ENCODE assay signal across 18 mouse cellular contexts in genomic region chr3:28658349-28658748, GRCm38 (mm10). TPM values are rescaled to one million over a fixed set of nuclear protein-coding genes. Genes with fewer than 3 reads are reported as not detected.
DNase-seq lines count a peak whose midpoint lies in the region; ATAC-seq and TF ChIP-seq lines count a peak whose summit lies in the region.
"Had no signal": no experiment of that assay in that cellular context is flagged by ENCODE, and none has a peak within 500 bp of the region (broad histone marks: within the 10 kb centered on the region; RNA-seq: fewer than 3 reads in every experiment).

No protein-coding gene starts in this region.

- peak; percentile 40; the same call in 1 of the 2 replicates for TF ChIP-seq CTCF in hindbrain, postnatal 0 days (IDR thresholded peaks at IDR 0.05; ENCODE audit: low read depth)
- TF ChIP-seq CTCF in midbrain, postnatal 0 days (IDR thresholded peaks at IDR 0.05), result peak; percentile 32; the same call in 1 of the 2 replicates
- TF ChIP-seq CTCF in stomach, postnatal 0 days (IDR thresholded peaks at IDR 0.05; ENCODE audit: low read depth), result peak; percentile 34

- H3K4me1 ChIP-seq in hindbrain, postnatal 0 days (ENCODE audit: insufficient read depth, low read length), result no peaks in the 10 kb centered on the region
- H3K4me1 ChIP-seq in hindbrain, embryonic 11.5 days (replicated peaks; ENCODE audit: control insufficient read depth, insufficient read depth, low read length), result no peaks in the 10 kb centered on the region
- H3K4me1 ChIP-seq in midbrain, postnatal 0 days (ENCODE audit: insufficient read depth, low read length), result no peaks in the 10 kb centered on the region
- H3K4me1 ChIP-seq in midbrain, embryonic 15.5 days, result no peaks in the 10 kb centered on the region
- H3K4me1 ChIP-seq in kidney, embryonic 16.5 days (ENCODE audit: insufficient read depth, low read length), result no peaks in the 10 kb centered on the region
- no peaks in the 10 kb centered on the region for H3K4me1 ChIP-seq in stomach, postnatal 0 days (replicated peaks; ENCODE audit: control insufficient read depth, insufficient read depth)
- H3K4me1 ChIP-seq: heart, embryonic 12.5 days; lung, embryonic 15.5 days had no signal

- WGBS in hindbrain, postnatal 0 days, result 43% methylated on average over 1 of the region's 1 CpGs
- 44% methylated on average over 1 of the region's 1 CpGs for WGBS in hindbrain, embryonic 11.5 days
- WGBS in midbrain, postnatal 0 days, result 36% methylated on average over 1 of the region's 1 CpGs
- WGBS in midbrain, embryonic 15.5 days, result 41% methylated on average over 1 of the region's 1 CpGs
- WGBS in kidney, embryonic 16.5 days, result 33% methylated on average over 1 of the region's 1 CpGs
- WGBS in stomach, postnatal 0 days, result 55% methylated on average over 1 of the region's 1 CpGs

- no peak for ATAC-seq in hindbrain, postnatal 0 days
- no peak for ATAC-seq in hindbrain, embryonic 11.5 days (ENCODE audit: low FRiP score)
- ATAC-seq in midbrain, postnatal 0 days (ENCODE audit: low FRiP score), result no peak
- no peak; the same call in 1 of the 2 replicates for ATAC-seq in midbrain, embryonic 15.5 days (replicated peaks)
- peak; percentile 95 for ATAC-seq in kidney, embryonic 16.5 days (ENCODE audit: low FRiP score, low TSS enrichment)
- ATAC-seq in stomach, postnatal 0 days (ENCODE audit: low FRiP score, low TSS enrichment), result no peak
- ATAC-seq: intestine, embryonic 16.5 days had no signal

- peak; percentile 21 for DNase-seq in hindbrain, postnatal 0 days (ENCODE audit: low spot score)
- DNase-seq in hindbrain, embryonic 11.5 days (ENCODE audit: low spot score), result no peak
- DNase-seq in midbrain, postnatal 0 days (ENCODE audit: low spot score), result peak; percentile 15
- no peak for DNase-seq in stomach, postnatal 0 days (ENCODE audit: low spot score)
- DNase-seq in heart, adult 18-20 months, result no peak
- no peak for DNase-seq in thymus, postnatal 25 days
- DNase-seq: cerebellum, adult 9-10 months; gastrocnemius, postnatal 10 days; right cerebral cortex, postnatal 14 days had no signal

- no peak overlapping the region for H3K4me2 ChIP-seq in hindbrain, postnatal 0 days (ENCODE audit: low read depth, low read length)
- no peak overlapping the region for H3K4me2 ChIP-seq in hindbrain, embryonic 11.5 days (replicated peaks; ENCODE audit: low read depth, low read length)
- H3K4me2 ChIP-seq in midbrain, postnatal 0 days (ENCODE audit: low read depth, low read length, poor library complexity, severe bottlenecking), result no peak overlapping the region
- no peak overlapping the region for H3K4me2 ChIP-seq in midbrain, embryonic 15.5 days
- H3K4me2 ChIP-seq in kidney, embryonic 16.5 days (replicated peaks; ENCODE audit: low read depth, low read length), result no peak overlapping the region
- H3K4me2 ChIP-seq in stomach, postnatal 0 days (replicated peaks; ENCODE audit: low read depth), result no peak overlapping the region
- H3K4me2 ChIP-seq: heart, embryonic 12.5 days; lung, embryonic 15.5 days had no signal

- peaks cover 49% of the 10 kb centered on the region for H3K36me3 ChIP-seq in hindbrain, postnatal 0 days (ENCODE audit: insufficient read depth, low read length)
- H3K36me3 ChIP-seq in hindbrain, embryonic 11.5 days (ENCODE audit: control insufficient read depth, insufficient read depth, low read length), result no peaks in the 10 kb centered on the region
- peaks cover 35% of the 10 kb centered on the region for H3K36me3 ChIP-seq in midbrain, postnatal 0 days (ENCODE audit: insufficient read depth, low read length)
- peaks cover 26% of the 10 kb centered on the region for H3K36me3 ChIP-seq in midbrain, embryonic 15.5 days (replicated peaks)
- no peaks in the 10 kb centered on the region for H3K36me3 ChIP-seq in kidney, embryonic 16.5 days (ENCODE audit: insufficient read depth, low read length)
- no peaks in the 10 kb centered on the region for H3K36me3 ChIP-seq in stomach, postnatal 0 days (ENCODE audit: control insufficient read depth, insufficient read depth, low read length)
- H3K36me3 ChIP-seq: forebrain, embryonic 10.5 days; lung, embryonic 15.5 days had no signal

- H3K9ac ChIP-seq in hindbrain, postnatal 0 days (replicated peaks; ENCODE audit: low read length), result no peak overlapping the region
- H3K9ac ChIP-seq in hindbrain, embryonic 11.5 days (ENCODE audit: low read depth, low read length), result no peak overlapping the region
- H3K9ac ChIP-seq in midbrain, postnatal 0 days (replicated peaks; ENCODE audit: low read length, poor library complexity, severe bottlenecking), result no peak overlapping the region
- no peak overlapping the region for H3K9ac ChIP-seq in midbrain, embryonic 15.5 days
- H3K9ac ChIP-seq in kidney, embryonic 16.5 days (replicated peaks; ENCODE audit: low read length), result no peak overlapping the region
- H3K9ac ChIP-seq in stomach, postnatal 0 days (ENCODE audit: low read length), result no peak overlapping the region
- H3K9ac ChIP-seq: heart, embryonic 12.5 days; lung, embryonic 15.5 days had no signal

- H3K27me3 ChIP-seq in hindbrain, postnatal 0 days (ENCODE audit: insufficient read depth, low read length), result no peaks in the 10 kb centered on the region
- H3K27me3 ChIP-seq in hindbrain, embryonic 11.5 days (ENCODE audit: control insufficient read depth, insufficient read depth, low read length), result no peaks in the 10 kb centered on the region
- H3K27me3 ChIP-seq in midbrain, postnatal 0 days (ENCODE audit: insufficient read depth, low read length), result no peaks in the 10 kb centered on the region
- H3K27me3 ChIP-seq in midbrain, embryonic 15.5 days (replicated peaks), result no peaks in the 10 kb centered on the region
- no peaks in the 10 kb centered on the region for H3K27me3 ChIP-seq in kidney, embryonic 16.5 days (ENCODE audit: insufficient read depth, low read length)
- no peaks in the 10 kb centered on the region for H3K27me3 ChIP-seq in stomach, postnatal 0 days (ENCODE audit: control insufficient read depth, insufficient read depth, low read length)
- H3K27me3 ChIP-seq: heart, embryonic 12.5 days; lung, embryonic 15.5 days had no signal

- H3K4me3 ChIP-seq in hindbrain, postnatal 0 days (ENCODE audit: low read length), result no peak overlapping the region
- H3K4me3 ChIP-seq in hindbrain, embryonic 11.5 days (ENCODE audit: low read depth, low read length), result no peak overlapping the region
- no peak overlapping the region for H3K4me3 ChIP-seq in midbrain, postnatal 0 days (ENCODE audit: low read depth, low read length)
- no peak overlapping the region for H3K4me3 ChIP-seq in midbrain, embryonic 15.5 days
- H3K4me3 ChIP-seq in kidney, embryonic 16.5 days (ENCODE audit: low read length), result no peak overlapping the region
- no peak overlapping the region for H3K4me3 ChIP-seq in stomach, postnatal 0 days (ENCODE audit: low read depth, low read length)
- H3K4me3 ChIP-seq: forebrain, embryonic 10.5 days; heart, embryonic 12.5 days; lung, embryonic 15.5 days had no signal

- no peaks in the 10 kb centered on the region for H3K9me3 ChIP-seq in hindbrain, postnatal 0 days (ENCODE audit: low read length)
- no peaks in the 10 kb centered on the region for H3K9me3 ChIP-seq in hindbrain, embryonic 11.5 days (ENCODE audit: control insufficient read depth, low read length)
- no peaks in the 10 kb centered on the region for H3K9me3 ChIP-seq in midbrain, postnatal 0 days (ENCODE audit: low read length)
- no peaks in the 10 kb centered on the region for H3K9me3 ChIP-seq in midbrain, embryonic 15.5 days
- H3K9me3 ChIP-seq in kidney, embryonic 16.5 days (ENCODE audit: low read length), result no peaks in the 10 kb centered on the region
- H3K9me3 ChIP-seq in stomach, postnatal 0 days (ENCODE audit: control insufficient read depth, low read length), result no peaks in the 10 kb centered on the region
- H3K9me3 ChIP-seq: forebrain, embryonic 10.5 days; heart, embryonic 12.5 days; lung, embryonic 15.5 days had no signal

- no peak for TF ChIP-seq EP300 in stomach, postnatal 0 days (optimal IDR thresholded peaks at IDR 0.05)

- H3K27ac ChIP-seq in hindbrain, postnatal 0 days, result no peak overlapping the region
- no peak overlapping the region for H3K27ac ChIP-seq in hindbrain, embryonic 11.5 days (ENCODE audit: low read depth, low read length)
- no peak overlapping the region for H3K27ac ChIP-seq in midbrain, postnatal 0 days (ENCODE audit: low read depth, low read length)
- no peak overlapping the region for H3K27ac ChIP-seq in midbrain, embryonic 15.5 days
- no peak overlapping the region for H3K27ac ChIP-seq in kidney, embryonic 16.5 days (ENCODE audit: low read length)
- H3K27ac ChIP-seq in stomach, postnatal 0 days (replicated peaks), result no peak overlapping the region
- H3K27ac ChIP-seq: forebrain, embryonic 10.5 days; lung, embryonic 15.5 days had no signal

RNA-seq across cellular contexts. Expression of gene Slc2a2, which starts 39.4 kb away (rescaled TPM):
- total RNA-seq in hindbrain, postnatal 0 days (2014; rRNA removed), result not detected in 2 replicates
- polyA plus RNA-seq in hindbrain, postnatal 0 days (2015; fragmentation: Nextera tagmentation; extraction: Ambion mirVana), result 0.09 TPM in 1 of 2 replicates, not detected in the other
- 0.25 TPM in 1 of 2 replicates, not detected in the other for polyA plus RNA-seq in hindbrain, embryonic 11.5 days (2014; fragmentation: Nextera tagmentation; extraction: Ambion mirVana)
- not detected in 2 replicates for total RNA-seq in midbrain, postnatal 0 days (2014; rRNA removed)
- polyA plus RNA-seq in midbrain, postnatal 0 days (2015; fragmentation: Nextera tagmentation; extraction: Ambion mirVana), result not detected in 2 replicates
- 0.10 TPM in 1 of 2 replicates, not detected in the other for polyA plus RNA-seq in midbrain, embryonic 15.5 days (2015; fragmentation: Nextera tagmentation; extraction: Ambion mirVana)
- polyA plus RNA-seq in kidney, embryonic 16.5 days (2015; fragmentation: Nextera tagmentation; extraction: Ambion mirVana), result 26.3 and 28.6 TPM in 2 replicates
- polyA plus RNA-seq in stomach, postnatal 0 days (2015; fragmentation: Nextera tagmentation; extraction: Ambion mirVana), result 0.25 and 0.31 TPM in 2 replicates
- total RNA-seq in heart, adult 18-20 months (2021), result not detected
- total RNA-seq: left cerebral cortex, postnatal 10 days; neutrophil, adult 5-6 weeks had no signal
- polyA plus RNA-seq: embryonic facial prominence, embryonic 11.5 days had no signal

Comparison
In these comparisons a context has a peak if more than half of its experiments do, and no peak if none do; other contexts are left out.
1. DNase-seq: peak in hindbrain, postnatal 0 days (single experiment) and midbrain, postnatal 0 days (single experiment); none in hindbrain, embryonic 11.5 days (single experiment), stomach, postnatal 0 days (single experiment), heart, adult 18-20 months (0 of 2) and thymus, postnatal 25 days (single experiment).
2. RNA of gene Slc2a2, which starts 39.4 kb away (polyA plus RNA-seq): 26.3 to 28.6 TPM in kidney, embryonic 16.5 days; 0.25 to 0.31 TPM in stomach, postnatal 0 days, 0.25 TPM in hindbrain, embryonic 11.5 days, 0.10 TPM in midbrain, embryonic 15.5 days, 0.09 TPM in hindbrain, postnatal 0 days and not detected in midbrain, postnatal 0 days; every median in the first group is over 10 times any median in the second.
3. Peak in every context shown above with its lines, with median percentiles within 50 percentile points of each other: CTCF ChIP-seq.